Mouse (Mus musculus) bone marrow macrophage, adult 2 months (primary cell): ENCODE measurements at regions not wholly inside any gene's neighbourhood (a gene's known extent, or its start where the extent isn't known, plus 50 kb on each side); places are given as distances from the start of the nearest gene placed in this dataset.

Source experiments
- CTCF ChIP-seq: IDR thresholded peaks from 2 replicates; pipeline ENCODE4 v1.5.1; 2012; ENCODE audit warnings: low read depth, mild to moderate bottlenecking, low read length, moderate library complexity
- POLR2A ChIP-seq: IDR thresholded peaks from 2 replicates; pipeline ENCODE4 v1.6.1; 2012; ENCODE audit warnings: mild to moderate bottlenecking, low read depth, low read length, borderline replicate concordance

DNA sequence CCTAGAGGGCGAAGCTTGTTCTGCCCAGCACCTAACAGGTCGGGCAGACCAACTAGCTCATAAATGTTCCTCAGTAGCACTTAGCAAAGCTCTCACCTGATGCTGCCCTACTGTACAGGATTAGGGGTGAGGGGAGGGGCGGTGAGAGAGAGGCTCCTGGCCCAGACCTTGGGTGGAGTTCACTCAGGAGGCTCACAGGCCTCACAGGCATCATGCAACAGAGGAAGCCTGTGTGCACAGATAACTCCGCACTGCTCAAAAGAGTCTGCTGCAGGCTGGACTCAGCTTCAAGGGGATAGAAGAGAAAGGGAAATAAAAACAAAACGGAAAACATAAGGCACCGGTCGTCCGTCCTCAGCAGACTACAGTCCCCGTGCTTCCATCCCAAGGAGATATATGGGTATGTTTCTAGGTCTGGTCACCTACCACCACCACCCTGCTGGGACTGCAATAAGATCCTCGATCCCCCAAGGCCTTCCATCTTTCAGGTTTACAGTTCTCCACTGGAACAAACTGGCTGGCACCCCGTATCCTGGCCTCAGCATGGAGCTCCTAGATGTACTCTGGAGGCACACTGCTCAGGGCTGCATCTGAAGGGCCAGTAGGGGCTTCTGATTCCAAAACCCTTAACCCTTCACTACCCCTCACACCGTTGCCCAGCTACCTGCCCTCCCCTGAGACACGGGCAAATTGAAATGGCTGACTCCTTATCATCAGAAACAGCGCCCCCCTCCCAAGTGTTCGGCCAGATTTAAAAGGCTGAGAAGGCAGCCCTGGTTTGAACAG is 184.2 kb downstream of the Bmp7 start:
- TF ChIP-seq CTCF (no peak), POLR2A (no peak)
